Mouse (Mus musculus): ENCODE measurements around the gene Pde4d.

Gene Pde4d

DNA sequence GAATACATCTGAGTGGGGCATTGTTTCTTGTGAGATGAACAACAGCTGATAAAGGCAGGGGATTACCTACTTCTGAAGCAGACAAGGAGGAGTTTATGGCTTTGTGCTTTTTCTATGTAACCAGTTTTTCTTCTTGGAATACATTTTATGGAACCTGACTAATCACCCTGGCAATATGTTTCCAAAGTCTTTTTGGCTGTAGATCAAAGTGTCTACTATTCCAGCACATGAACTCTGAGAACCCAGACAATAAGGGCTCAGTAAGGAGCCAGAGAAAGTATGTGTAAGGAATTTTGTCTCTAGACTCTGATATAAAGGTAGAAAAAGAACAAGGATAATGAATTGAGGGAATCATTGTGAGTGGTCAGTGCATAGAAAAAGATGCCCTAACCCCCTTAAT lies 40.1 kb downstream of the Pde4d start:
- no peak for DNase-seq (ENCODE audit: low spot score in 2 of 2)

DNA sequence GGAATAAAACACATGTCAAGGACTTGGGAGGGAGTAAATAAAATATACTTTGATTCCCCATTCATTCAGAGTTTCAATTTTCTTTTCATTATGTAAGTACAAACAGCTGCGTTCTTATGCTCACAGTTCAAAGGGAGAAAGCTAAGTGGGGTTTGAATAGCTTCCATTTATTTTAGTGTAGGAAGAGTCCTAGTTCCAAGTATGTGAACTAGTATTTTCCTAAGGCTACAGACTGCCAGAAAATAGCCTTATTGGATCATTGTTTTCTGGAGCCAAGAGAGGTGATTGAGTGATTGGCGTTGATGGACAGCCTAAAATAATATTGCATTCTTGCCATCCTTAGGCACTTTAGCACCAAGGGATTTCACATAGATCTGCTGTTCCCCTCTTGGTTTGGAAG lies 41.1 kb downstream of the Pde4d start:
- no peak for DNase-seq (ENCODE audit: low spot score in 2 of 2)

DNA sequence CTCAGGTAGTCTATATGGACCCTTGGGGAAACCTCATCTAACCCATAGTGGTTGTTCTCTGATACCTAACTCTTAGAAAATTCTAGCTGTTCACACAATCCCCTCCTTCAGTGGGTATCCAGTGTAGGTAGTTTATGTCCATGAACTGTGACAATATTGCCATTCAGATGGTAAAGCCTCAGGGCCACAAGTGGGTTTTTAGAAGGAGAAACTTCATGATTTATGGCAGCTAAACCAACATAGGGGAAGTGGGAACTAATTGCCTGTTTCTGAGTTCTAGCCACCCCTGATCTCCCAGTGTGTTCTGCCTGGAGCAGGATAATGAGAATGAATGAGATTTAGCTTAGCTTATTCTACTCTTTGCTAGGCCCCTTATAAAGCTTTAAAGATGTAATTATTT lies 43.1 kb downstream of the Pde4d start:
- no peak for DNase-seq (ENCODE audit: low spot score in 2 of 2)

DNA sequence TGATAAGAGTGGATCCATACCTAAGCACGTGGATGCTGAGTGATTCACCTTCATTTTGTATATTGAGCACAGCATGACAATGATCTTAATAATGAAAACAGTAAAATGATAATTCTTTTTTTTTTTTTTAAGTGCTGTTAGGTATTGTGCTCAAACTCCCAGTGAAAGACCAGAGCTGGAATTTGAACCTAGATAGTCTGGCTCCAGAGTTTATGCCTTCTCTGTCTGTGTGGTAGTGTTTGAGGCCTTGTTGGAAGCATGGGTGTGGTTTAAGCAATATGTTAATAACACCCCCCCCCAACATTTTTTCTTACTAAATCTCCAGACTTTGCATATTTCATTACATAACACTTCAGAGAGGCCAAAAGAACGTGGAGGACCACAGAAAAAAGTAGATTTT lies 44.6 kb downstream of the Pde4d start:
- DNase-seq (ENCODE audit: low spot score in 2 of 2), result no peak

DNA sequence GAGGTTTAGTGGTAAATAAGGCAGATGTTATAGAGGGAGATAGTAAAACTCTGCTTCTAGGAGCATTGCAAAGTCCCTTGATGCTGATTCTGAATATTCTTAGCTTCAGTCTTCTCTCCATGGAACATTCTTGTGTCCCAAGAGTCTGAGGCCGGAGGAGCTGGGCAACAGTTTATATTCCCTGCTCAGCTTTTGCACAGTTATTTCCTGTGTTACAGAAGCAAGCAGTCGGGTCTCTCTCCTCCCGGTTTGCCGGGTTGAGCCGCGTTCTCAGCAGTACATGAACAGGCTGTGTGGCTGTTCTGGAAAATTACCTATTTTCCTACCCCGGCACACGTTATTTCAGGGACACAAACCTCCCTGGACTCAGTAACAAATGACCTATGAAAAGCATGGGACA lies 48.0 kb downstream of the Pde4d start:
- no peak for DNase-seq (ENCODE audit: low spot score in 2 of 2)

DNA sequence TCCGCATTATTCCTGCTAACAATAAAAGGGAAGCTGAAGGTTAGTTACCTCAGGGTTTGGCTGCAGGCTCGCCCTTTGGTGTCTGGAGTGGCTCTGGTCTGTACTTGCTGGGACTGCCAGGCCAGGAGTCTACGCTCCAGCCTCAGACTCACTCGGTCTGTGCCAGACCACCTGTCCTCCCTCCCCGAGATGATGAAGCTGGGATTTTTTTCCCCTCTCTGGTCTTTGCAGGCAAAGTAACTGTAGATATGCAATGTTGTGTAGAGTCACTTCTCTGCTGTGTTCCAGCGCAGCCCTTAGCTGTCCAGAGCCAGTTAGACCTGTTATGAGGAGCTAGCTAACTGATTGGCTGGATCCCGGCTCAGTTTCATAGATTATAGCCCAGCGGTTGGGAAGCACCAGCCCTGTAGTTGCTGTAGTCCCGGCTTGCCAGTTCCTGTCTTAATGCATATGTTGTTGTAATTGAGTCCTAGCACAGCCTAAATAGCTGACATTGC lies 48.5 kb downstream of the Pde4d start:
- no peak for DNase-seq (ENCODE audit: low spot score in 2 of 2)

DNA sequence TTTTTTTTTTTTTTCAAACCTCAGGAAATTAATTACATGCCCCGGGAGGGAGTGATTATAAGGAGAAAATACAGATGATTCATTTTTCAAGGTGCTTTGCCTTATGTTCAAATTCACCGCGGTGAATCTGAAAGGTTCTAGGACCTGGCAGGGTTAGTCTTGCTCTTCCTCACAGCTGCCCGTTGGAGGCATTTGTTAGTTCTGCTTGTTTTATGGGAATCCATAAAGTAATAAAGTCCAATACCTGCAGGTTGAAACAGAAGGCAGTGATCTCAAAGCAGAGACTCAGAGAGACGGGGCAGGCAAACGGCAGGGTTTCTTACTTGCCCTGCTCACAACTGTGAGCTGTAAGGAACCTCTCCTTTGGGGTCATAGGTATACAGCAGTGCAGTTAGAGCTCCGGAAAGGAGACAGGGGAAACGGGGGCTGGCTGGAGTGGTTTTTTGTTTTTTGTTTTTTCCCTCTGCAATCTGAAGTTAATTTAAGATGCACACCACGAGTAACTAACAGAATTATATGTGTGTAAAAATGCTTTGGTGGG lies 49.1 kb downstream of the Pde4d start:
- DNase-seq (ENCODE audit: low spot score in 2 of 2), result no peak

DNA sequence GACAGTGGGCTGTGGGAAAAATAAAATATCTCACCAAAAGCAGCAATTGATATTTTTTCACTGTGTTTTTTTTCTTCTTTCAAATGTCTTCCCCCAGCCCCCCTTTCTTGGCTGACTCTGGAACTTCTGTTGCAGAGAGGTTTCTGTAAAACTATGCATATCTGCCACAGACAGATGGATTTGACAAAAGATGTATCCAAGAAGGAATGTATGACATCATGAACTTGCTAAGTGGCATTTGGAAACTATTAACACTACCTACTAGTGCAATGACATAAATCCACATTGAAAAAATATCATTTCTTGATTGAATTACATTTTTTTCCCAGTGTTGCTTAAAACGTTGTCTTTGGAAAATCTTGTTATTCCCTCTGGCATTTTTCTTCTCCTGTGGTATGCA lies 51.6 kb downstream of the Pde4d start:
- no peak for DNase-seq (ENCODE audit: low spot score in 2 of 2)

DNA sequence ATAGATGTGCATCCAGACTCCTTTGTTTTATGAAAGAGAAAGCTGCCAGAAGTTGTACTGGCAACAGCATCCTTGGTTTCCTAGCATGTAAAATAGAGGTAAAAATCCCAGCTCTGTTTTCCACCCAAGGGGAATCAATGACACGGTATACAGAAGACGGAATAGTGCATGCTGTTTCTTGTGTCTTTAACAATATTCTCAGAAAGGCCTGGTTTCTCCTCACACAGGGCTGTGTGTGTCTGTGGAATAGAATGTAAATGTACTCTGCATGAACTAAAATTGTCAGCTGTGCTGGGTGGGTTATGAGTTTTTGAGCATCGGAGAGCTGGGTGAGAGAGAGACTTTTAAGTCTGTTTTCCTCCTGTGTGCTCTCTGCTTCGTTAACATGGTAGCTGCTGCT lies 74.8 kb downstream of the Pde4d start:
- peak in 1 of 2 experiments; percentile 17 for DNase-seq (ENCODE audit: low spot score in 2 of 2)

DNA sequence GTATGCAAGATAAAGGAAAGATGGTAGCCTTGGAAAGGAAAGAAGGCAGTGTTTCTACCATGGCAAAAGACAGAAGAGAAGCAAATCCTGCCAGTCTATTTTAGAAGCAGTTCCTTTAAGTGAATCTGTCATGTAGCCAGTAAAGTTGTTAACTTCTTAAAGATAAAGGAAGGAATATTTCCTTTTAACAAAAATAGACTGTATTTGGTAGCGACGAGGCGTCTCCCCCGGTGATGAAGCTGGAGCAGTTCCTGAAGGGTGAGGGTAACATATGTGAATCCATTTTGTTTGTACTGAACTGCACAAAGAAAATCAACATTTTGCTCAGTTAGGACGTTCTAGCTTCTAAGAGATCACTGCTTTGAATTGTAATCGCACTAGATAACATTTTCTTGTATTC lies 75.2 kb downstream of the Pde4d start:
- peak in 1 of 2 experiments; percentile 16 for DNase-seq (ENCODE audit: low spot score in 2 of 2)

DNA sequence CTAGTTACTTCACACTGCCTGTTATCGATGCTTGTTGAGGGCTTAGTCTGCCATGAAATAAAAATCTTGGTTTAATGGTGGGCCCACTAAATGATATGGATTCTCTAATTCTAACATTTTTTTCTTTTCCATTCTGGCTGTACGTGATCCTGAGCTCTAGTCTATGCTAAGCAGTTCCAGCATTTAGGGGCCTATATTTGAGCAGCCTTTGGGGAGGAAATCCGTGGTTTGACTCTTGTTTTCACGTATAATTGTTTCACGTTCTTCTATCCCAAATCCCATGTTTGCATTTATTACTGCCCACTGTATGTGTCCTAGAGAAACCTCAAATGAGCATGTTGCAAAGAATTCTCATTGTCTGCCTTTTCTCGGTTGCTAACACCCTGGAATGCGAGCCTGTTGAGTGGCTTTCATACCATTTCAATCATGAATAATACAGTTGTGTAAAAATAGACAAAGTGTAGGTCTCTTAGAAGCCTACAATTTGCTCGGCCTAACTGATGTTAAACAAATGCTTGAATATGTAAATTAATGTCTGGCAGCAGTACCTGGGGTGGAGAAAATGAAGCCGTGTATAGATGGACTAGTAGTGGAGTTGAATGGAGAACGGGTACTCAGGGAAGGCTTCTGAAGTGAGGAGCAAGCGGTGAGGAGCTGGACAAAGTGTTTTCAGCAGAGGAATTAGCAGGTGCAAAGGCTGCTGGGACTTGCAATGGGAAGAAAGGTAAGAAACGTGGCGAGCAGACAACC lies 76.7 kb downstream of the Pde4d start:
- peak in 1 of 2 experiments; percentile 11 for DNase-seq (ENCODE audit: low spot score in 2 of 2)

DNA sequence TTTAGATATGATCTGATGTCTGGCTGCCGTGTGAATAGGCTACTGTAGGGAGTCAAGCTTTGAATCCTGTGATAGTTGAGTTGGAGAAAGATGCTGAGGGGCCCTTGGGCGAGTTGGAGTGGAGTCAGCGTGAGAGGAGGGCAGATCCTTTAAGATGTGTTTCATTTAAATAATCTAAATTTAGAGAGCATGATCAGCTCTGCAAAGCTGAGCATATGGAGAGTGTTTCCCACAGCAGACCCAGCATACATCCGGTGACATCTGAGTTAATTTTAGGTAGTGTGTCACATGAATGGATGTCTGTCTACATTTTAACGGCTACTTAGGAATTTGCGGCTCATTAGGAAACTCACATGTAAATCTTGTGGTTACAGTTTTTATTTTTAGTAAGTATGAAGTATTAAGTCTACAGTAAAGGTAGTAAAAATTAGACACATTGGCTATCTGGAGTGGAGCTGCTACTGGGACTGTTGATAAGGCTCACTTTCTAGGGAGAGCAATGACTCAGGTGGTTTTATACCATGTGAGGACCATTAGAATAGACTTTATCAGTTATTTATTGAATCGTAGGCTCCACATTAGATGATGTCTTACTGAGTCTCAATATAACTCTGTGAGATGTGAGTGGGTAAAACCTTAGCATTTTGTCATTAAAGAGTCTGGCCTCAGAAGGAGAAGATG lies 77.5 kb downstream of the Pde4d start:
- peak in 1 of 2 experiments; percentile 46 for DNase-seq (ENCODE audit: low spot score in 2 of 2)

DNA sequence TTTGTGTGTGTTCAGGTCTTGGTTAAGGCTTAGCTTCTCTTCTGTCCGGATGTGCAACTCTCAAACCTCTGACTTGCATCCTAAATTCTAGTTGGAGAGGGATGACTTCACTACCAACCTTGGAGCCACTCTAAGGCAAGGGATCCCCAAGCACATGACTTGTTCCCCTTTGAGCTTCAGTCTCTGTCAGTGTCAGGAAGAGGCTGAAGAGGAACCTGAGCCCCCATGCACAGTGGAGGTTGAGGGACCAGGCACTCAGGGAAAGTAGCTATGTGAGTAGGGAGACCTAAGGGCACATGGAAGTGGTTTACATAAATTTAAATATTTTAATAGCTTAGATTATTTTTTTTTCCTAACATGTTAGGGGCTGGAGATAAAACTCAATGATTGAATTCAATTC lies 78.6 kb downstream of the Pde4d start:
- no peak for DNase-seq (ENCODE audit: low spot score in 2 of 2)

DNA sequence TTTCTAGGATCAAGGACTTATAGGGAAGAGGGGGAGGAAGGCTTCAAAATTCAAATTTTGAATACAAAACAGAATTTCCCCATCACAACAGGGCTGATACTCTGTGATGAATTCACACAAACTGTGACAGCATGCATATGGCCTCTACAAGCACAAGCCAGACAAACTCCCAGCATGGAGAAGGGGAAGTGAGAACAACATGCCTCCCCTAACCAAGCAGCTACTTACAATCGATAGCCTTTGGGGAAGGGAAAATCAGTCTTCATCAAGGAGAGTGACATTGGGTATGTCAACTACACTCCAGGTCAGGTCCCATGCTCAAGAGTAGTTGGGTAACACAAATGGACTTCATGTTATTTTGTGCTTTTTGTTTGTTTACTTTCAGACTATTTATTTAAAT lies 83.1 kb downstream of the Pde4d start:
- DNase-seq (ENCODE audit: low spot score in 2 of 2), result no peak

DNA sequence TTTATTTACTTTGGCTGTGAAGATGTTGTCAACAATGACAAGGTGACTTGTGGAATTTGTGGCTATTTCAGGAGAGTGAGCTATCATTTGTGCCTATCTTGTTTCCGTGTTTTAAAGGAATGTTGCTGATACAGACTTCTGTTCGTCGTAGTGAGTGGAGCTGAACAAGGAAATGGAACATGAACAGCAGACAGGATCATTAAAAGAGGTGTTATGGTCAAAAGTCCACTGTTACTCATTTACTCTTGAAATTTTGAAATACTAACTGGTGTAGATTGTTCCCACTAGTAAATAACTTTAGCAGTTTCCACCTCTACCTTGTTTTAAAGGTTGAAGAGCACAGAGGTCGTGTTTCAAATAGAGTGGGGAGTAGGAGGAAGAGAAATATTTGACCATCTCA lies 86.7 kb downstream of the Pde4d start:
- no peak for DNase-seq (ENCODE audit: low spot score in 2 of 2)

DNA sequence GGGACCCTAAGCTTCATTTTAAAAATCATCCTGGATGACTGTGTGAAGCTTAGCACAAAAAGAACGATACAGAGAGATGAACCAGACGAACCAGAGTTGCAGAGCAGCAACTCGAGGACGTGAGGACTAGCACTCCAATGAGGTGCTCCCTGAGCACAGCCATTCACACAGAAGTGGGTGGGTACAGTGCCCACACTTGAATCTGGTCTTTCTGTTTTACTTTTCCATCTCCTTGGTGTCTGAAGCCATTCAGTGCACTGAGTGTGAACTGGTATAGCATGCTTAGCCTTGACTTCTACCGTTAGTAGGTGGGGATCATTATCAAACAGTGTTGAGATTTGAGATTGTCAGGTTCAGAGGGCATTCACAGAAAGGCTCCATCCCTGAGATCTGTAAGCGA lies 87.2 kb downstream of the Pde4d start:
- no peak for DNase-seq (ENCODE audit: low spot score in 2 of 2)

DNA sequence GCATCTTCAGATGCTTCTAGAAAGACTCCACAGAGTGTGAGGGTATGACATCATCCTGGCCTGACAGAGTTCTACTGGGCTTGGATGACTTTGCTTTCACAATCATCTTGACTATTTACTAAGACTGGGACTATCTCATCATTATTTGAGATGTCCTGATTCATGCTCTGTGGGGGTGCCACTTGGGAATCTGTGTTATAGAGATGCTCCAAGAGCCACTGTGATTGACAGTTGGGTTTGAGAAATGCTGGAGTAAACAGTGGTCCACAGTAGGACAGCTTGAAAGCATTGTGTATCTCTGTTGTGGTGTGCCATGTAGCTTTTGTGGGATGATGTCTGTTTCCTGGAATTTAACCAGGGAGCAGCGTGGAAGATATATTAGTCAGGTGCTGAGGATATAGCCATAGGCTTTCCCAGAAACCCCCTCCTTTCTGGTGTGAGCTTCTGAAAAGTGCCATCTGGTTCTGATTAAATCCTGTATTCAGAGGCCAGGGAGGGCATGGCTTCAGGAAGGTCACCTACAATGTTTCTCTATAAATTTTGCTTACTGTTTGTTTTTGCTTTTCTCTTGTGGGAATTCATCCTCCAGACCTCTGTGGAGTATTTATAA lies 89.1 kb downstream of the Pde4d start:
- DNase-seq (ENCODE audit: low spot score in 2 of 2), result no peak

DNA sequence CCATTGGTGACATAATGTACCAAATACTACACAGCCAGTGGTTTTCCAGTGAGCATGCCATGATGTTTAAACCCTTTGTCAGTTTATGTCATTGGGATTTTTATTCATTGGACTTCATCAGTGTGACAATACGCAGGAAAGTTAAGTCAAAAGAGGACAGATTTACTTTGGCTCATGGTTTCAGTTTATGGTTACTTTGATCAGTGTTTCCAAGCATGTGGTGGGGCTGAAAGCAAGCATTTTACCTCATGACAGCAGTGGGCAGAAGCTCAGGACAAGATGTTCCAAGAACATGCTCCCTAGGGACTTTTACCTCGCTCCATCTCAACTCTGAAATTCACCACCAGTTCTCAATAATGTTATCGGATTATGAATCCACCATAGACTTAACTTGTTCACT lies 91.7 kb downstream of the Pde4d start:
- DNase-seq (ENCODE audit: low spot score in 2 of 2), result no peak

DNA sequence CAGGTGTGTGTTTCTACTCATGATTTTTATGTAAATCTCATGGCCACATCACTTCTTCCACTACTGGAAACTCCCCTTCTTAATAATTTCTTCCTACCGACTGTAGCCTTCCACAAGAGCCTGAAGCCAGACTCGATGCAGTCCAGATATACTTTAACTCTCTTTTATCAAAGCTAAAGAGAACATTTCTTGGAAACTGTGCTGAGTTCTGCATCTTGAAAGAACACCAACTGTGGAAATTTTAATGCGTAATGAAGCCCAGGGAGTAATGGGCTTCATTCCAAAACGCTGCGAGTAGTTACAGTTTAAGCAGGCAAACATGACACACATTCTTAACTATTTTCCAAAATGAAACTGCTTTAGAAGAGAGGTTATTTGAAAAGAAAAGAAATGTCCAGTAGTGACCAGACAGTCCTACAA lies 92.6 kb downstream of the Pde4d start:
- peak in 1 of 2 experiments; percentile 51 for DNase-seq (ENCODE audit: low spot score in 2 of 2)

DNA sequence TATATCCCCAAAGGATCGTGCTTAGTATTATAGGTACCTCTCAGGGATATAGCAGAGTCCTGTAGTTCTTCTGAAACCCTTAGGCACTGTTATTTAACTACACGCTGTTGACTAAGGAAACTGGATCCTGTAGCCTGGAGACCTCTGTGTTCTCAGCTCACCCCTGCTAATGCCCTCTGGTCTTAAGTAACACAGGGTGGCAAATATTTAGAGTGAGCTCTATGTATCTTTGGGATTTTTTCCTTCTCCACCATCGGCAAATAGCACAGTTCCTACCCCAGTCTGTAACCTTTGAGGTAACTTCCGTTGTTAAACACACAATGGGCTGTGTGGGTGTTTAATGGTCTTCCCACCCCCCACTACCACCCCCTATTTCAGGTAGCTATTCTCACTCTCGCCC lies 102.5 kb downstream of the Pde4d start:
- DNase-seq (ENCODE audit: low spot score in 2 of 2), result no peak

DNA sequence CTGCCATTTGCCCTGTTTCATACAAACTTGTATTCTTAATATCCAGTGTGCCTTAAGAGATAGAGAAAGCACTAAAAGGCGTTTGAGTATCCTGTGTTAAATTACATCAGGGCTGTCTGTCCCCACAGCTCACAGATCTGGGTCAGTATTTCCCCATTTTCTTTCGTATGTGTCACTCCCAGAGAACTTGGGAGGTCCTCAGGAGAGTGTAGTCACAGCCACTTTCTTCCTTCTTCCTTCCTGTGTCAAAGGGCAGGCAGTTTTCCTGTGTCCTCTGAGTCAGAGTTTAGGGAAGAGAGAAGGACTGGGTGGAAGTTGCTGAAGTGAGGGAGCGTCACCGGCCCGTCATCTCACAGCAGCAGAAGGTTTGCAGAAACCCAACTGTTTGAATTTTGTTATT lies 103.2 kb downstream of the Pde4d start:
- no peak for DNase-seq (ENCODE audit: low spot score in 2 of 2)

DNA sequence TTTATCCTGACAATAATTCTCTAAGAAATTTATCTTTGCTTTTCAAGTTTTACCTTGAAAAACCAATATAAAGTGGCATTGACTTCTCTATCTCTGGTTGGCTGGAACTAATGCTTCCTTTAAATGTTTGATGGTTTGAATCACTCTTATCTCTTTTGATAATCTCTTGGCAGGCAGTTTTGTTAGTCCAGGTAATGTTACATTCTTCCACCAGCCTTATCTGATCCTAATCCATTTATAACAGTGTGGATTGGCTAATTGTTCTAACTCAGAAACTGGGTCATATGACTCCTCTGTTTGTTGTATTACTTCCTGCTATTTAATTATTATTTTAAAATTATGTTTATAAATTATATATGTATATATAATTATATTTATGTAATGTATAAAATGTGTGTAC lies 105.2 kb downstream of the Pde4d start:
- DNase-seq (ENCODE audit: low spot score in 2 of 2), result no peak

DNA sequence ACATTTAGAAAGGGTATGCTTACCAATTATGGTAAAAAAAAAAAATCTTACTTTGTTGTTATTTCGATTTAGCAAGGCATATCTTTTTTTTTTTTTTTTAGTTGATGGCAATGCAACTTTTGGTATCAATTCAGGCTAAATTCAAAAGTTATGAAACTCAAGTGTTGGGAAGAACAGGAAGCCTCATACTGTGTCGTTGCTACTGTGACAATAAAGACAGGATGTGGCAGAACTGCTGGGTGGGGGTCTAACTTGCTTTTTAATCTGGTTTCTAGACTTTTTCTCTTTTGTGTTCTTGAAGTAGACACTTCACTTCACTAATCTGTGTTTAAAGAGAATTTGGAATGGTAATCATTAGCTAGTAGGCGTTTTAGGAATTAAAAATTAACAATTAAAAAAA lies 147.2 kb downstream of the Pde4d start:
- no peak for DNase-seq (ENCODE audit: low spot score in 2 of 2)

All from frontal cortex, postnatal 36 days (tissue).